9 mouse cellular contexts compared by ENCODE assay signal in genomic region chr1:120596319-120596718, GRCm38 (mm10). TPM values are rescaled to one million over a fixed set of nuclear protein-coding genes. Genes with fewer than 3 reads are reported as not detected.
DNase-seq lines count a peak whose midpoint lies in the region; ATAC-seq and TF ChIP-seq lines count a peak whose summit lies in the region.
"Had no signal": no experiment of that assay in that cellular context is flagged by ENCODE, and none has a peak within 500 bp of the region (broad histone marks: within the 10 kb centered on the region; RNA-seq: fewer than 3 reads in every experiment).

No protein-coding gene starts in this region.

- 0% methylated on average over 21 of the region's 21 CpGs for WGBS in forebrain, embryonic 12.5 days
- under 1% methylated on average over 21 of the region's 21 CpGs for WGBS in forebrain, embryonic 14.5 days
- WGBS in forebrain, postnatal 0 days, result 1% methylated on average over 21 of the region's 21 CpGs
- WGBS in limb, embryonic 13.5 days, result under 1% methylated on average over 21 of the region's 21 CpGs
- under 1% methylated on average over 20 of the region's 21 CpGs for WGBS in stomach, embryonic 16.5 days

- no peak for DNase-seq in forebrain, embryonic 14.5 days (ENCODE audit: low spot score)
- no peak for DNase-seq in forebrain, postnatal 0 days
- DNase-seq in MN1 (ENCODE audit: low spot score), result no peak
- DNase-seq in right cerebral cortex, postnatal 36 days (ENCODE audit: low spot score in 2 of 2), result no peak

- H3K4me2 ChIP-seq in forebrain, embryonic 12.5 days, result peak overlapping the region; percentile 21; the same call in 1 of the 2 replicates
- no peak overlapping the region for H3K4me2 ChIP-seq in forebrain, embryonic 14.5 days (ENCODE audit: low read length)
- peak overlapping the region; percentile 21; the same call in 1 of the 2 replicates for H3K4me2 ChIP-seq in forebrain, postnatal 0 days (ENCODE audit: low read depth)
- H3K4me2 ChIP-seq in limb, embryonic 13.5 days (replicated peaks), result peak overlapping the region; percentile 54
- H3K4me2 ChIP-seq in stomach, embryonic 16.5 days (ENCODE audit: low read depth, low read length), result peak overlapping the region; percentile 40

- no peaks in the 10 kb centered on the region for H3K9me3 ChIP-seq in forebrain, embryonic 12.5 days
- H3K9me3 ChIP-seq in forebrain, embryonic 14.5 days (replicated peaks; ENCODE audit: control insufficient read depth, low read length), result no peaks in the 10 kb centered on the region
- H3K9me3 ChIP-seq in E14TG2a.4 (ENCODE audit: low read length), result peaks cover 11% of the 10 kb centered on the region
- H3K9me3 ChIP-seq in forebrain, postnatal 0 days (ENCODE audit: low read length), result no peaks in the 10 kb centered on the region
- H3K9me3 ChIP-seq in limb, embryonic 13.5 days, result no peaks in the 10 kb centered on the region
- H3K9me3 ChIP-seq in stomach, embryonic 16.5 days (replicated peaks; ENCODE audit: control insufficient read depth, low read length), result no peaks in the 10 kb centered on the region

- H3K27ac ChIP-seq in forebrain, embryonic 12.5 days, result no peak overlapping the region
- no peak overlapping the region for H3K27ac ChIP-seq in forebrain, embryonic 14.5 days (ENCODE audit: low read depth, low read length)
- no peak overlapping the region for H3K27ac ChIP-seq in forebrain, postnatal 0 days (ENCODE audit: low read depth, low read length)
- no peak overlapping the region for H3K27ac ChIP-seq in limb, embryonic 13.5 days
- H3K27ac ChIP-seq in stomach, embryonic 16.5 days (ENCODE audit: low read length), result no peak overlapping the region

- no peak overlapping the region for H3K9ac ChIP-seq in forebrain, embryonic 12.5 days
- no peak overlapping the region for H3K9ac ChIP-seq in forebrain, embryonic 14.5 days (ENCODE audit: low read length)
- no peak overlapping the region for H3K9ac ChIP-seq in forebrain, postnatal 0 days
- H3K9ac ChIP-seq in limb, embryonic 13.5 days, result peak overlapping the region; percentile 14; the same call in 1 of the 2 replicates
- no peak overlapping the region for H3K9ac ChIP-seq in stomach, embryonic 16.5 days (ENCODE audit: low read length)

- ATAC-seq in forebrain, embryonic 12.5 days (ENCODE audit: low FRiP score), result no peak
- no peak for ATAC-seq in forebrain, embryonic 14.5 days
- ATAC-seq in forebrain, postnatal 0 days, result 0 out of 2 replicates have a peak, but pooled peaks have one; percentile 21
- ATAC-seq in limb, embryonic 13.5 days (ENCODE audit: low FRiP score, low read depth), result no peak
- ATAC-seq in stomach, embryonic 16.5 days (ENCODE audit: insufficient read depth, low FRiP score), result no peak

- no peaks in the 10 kb centered on the region for H3K36me3 ChIP-seq in forebrain, embryonic 12.5 days (replicated peaks)
- no peaks in the 10 kb centered on the region for H3K36me3 ChIP-seq in forebrain, embryonic 14.5 days (ENCODE audit: control insufficient read depth, insufficient read depth, low read length)
- no peaks in the 10 kb centered on the region for H3K36me3 ChIP-seq in E14TG2a.4 (ENCODE audit: insufficient read depth, low read length)
- no peaks in the 10 kb centered on the region for H3K36me3 ChIP-seq in forebrain, postnatal 0 days (ENCODE audit: insufficient read depth)
- H3K36me3 ChIP-seq in limb, embryonic 13.5 days, result no peaks in the 10 kb centered on the region
- H3K36me3 ChIP-seq in stomach, embryonic 16.5 days (ENCODE audit: control insufficient read depth, insufficient read depth, low read length), result no peaks in the 10 kb centered on the region

- peaks cover 16% of the 10 kb centered on the region; the same call in 1 of the 2 replicates for H3K4me1 ChIP-seq in forebrain, embryonic 12.5 days
- H3K4me1 ChIP-seq in forebrain, embryonic 14.5 days (ENCODE audit: control insufficient read depth, insufficient read depth, low read length), result no peaks in the 10 kb centered on the region
- H3K4me1 ChIP-seq in E14TG2a.4 (replicated peaks; ENCODE audit: low read depth, low read length), result peaks cover 54% of the 10 kb centered on the region
- H3K4me1 ChIP-seq in forebrain, postnatal 0 days (ENCODE audit: insufficient read depth), result no peaks in the 10 kb centered on the region
- peaks cover 17% of the 10 kb centered on the region; the same call in 1 of the 2 replicates for H3K4me1 ChIP-seq in limb, embryonic 13.5 days
- H3K4me1 ChIP-seq in stomach, embryonic 16.5 days (ENCODE audit: control insufficient read depth, insufficient read depth, low read length), result no peaks in the 10 kb centered on the region; the same call in 1 of the 2 replicates

- H3K4me3 ChIP-seq in forebrain, embryonic 12.5 days (replicated peaks), result peak overlapping the region; percentile 7; the same call in 1 of the 2 replicates
- no peak overlapping the region for H3K4me3 ChIP-seq in forebrain, embryonic 14.5 days (ENCODE audit: low read depth, low read length)
- H3K4me3 ChIP-seq in E14TG2a.4 (replicated peaks; ENCODE audit: low read length), result peak overlapping the region; percentile 61
- H3K4me3 ChIP-seq in forebrain, postnatal 0 days (ENCODE audit: low read depth, low read length), result no peak overlapping the region
- H3K4me3 ChIP-seq in limb, embryonic 13.5 days, result peak overlapping the region; percentile 33
- peak overlapping the region; percentile 16 for H3K4me3 ChIP-seq in stomach, embryonic 16.5 days (replicated peaks; ENCODE audit: low read length)

- H3K27me3 ChIP-seq in forebrain, embryonic 12.5 days, result peaks cover 100% of the 10 kb centered on the region
- H3K27me3 ChIP-seq in forebrain, embryonic 14.5 days (replicated peaks; ENCODE audit: control insufficient read depth, insufficient read depth, low read length), result peaks cover 93% of the 10 kb centered on the region
- H3K27me3 ChIP-seq in E14TG2a.4 (ENCODE audit: insufficient read depth, low read length), result peaks cover 96% of the 10 kb centered on the region
- peaks cover 88% of the 10 kb centered on the region for H3K27me3 ChIP-seq in forebrain, postnatal 0 days (ENCODE audit: insufficient read depth, low read length)
- peaks cover 98% of the 10 kb centered on the region for H3K27me3 ChIP-seq in limb, embryonic 13.5 days
- peaks cover 96% of the 10 kb centered on the region for H3K27me3 ChIP-seq in stomach, embryonic 16.5 days (ENCODE audit: control insufficient read depth, insufficient read depth, low read length)

- TF ChIP-seq CTCF in E14TG2a.4 (conservative IDR thresholded peaks at IDR 0.05; ENCODE audit: low read length), result no peak
- peak; percentile 25; the same call in 1 of the 2 replicates for TF ChIP-seq CTCF in forebrain, postnatal 0 days (IDR thresholded peaks at IDR 0.05; ENCODE audit: low read depth)

RNA-seq across cellular contexts. Expression of gene En1, which starts 5.9 kb away (rescaled TPM):
- 0.88 and 1.2 TPM in 2 replicates for polyA plus RNA-seq in forebrain, embryonic 12.5 days (2016; fragmentation: Nextera tagmentation; extraction: Ambion mirVana)
- polyA plus RNA-seq in forebrain, embryonic 14.5 days (2014; fragmentation: Nextera tagmentation; extraction: Ambion mirVana), result not detected in 2 replicates
- total RNA-seq in forebrain, postnatal 0 days (2014; rRNA removed), result 0.29 and 0.92 TPM in 2 replicates
- polyA plus RNA-seq in forebrain, postnatal 0 days (2015; fragmentation: Nextera tagmentation; extraction: Ambion mirVana), result 0.05 and 0.18 TPM in 2 replicates
- 2.1 and 2.6 TPM in 2 replicates for polyA plus RNA-seq in limb, embryonic 13.5 days (2015; fragmentation: Nextera tagmentation; extraction: Ambion mirVana)
- 0.09 TPM in 1 of 2 replicates, not detected in the other for polyA plus RNA-seq in stomach, embryonic 16.5 days (2015; fragmentation: Nextera tagmentation; extraction: Ambion mirVana)
- total RNA-seq: heart, adult 18-20 months had no signal

Comparison
In these comparisons a context has a peak if more than half of its experiments do, and no peak if none do; other contexts are left out.
1. H3K4me3 ChIP-seq: peak in forebrain, embryonic 12.5 days (single experiment), E14TG2a.4 (single experiment), limb, embryonic 13.5 days (single experiment) and stomach, embryonic 16.5 days (single experiment); none in forebrain, embryonic 14.5 days (single experiment) and forebrain, postnatal 0 days (single experiment).